Mouse (Mus musculus) liver, embryonic 15.5 days (tissue): ENCODE results near the gene Fermt1. TPM values are rescaled to one million over a fixed set of nuclear protein-coding genes. Genes with fewer than 3 reads are reported as not detected.

Experiments
- ATAC-seq: fragments of 200-750 bp; cut with Nextera tagmentation; 2 replicates; pipeline ENCODE4 v1.8.0; 2017; ENCODE audit warnings: moderate number of reproducible peaks, mild to moderate bottlenecking, moderate library complexity; ENCODE audit not compliant: insufficient read depth
- H3K27ac ChIP-seq: fragments of 300-500 bp; sonication (generic); replicated peaks from 2 replicates; pipeline ENCODE4 v1.5.1; 2015; ENCODE audit warnings: mild to moderate bottlenecking, inconsistent platforms
- H3K27me3 ChIP-seq: fragments of 300-500 bp; sonication (generic); 2 replicates; pipeline ENCODE4 v1.6.1; 2015; ENCODE audit warnings: mild to moderate bottlenecking, inconsistent platforms
- H3K36me3 ChIP-seq: fragments of 300-500 bp; sonication (generic); replicated peaks from 2 replicates; pipeline ENCODE4 v1.6.1; 2015; ENCODE audit warnings: moderate library complexity, mild to moderate bottlenecking, inconsistent platforms
- H3K4me1 ChIP-seq: fragments of 300-500 bp; sonication (generic); replicated peaks from 2 replicates; pipeline ENCODE4 v1.6.1; 2015; ENCODE audit warnings: inconsistent platforms
- H3K4me2 ChIP-seq: fragments of 300-500 bp; sonication (generic); 2 replicates; pipeline ENCODE4 v1.6.1; 2015; ENCODE audit warnings: moderate library complexity, mild to moderate bottlenecking, inconsistent platforms
- H3K4me3 ChIP-seq: fragments of 300-500 bp; sonication (generic); replicated peaks from 2 replicates; pipeline ENCODE4 v1.5.1; 2015; ENCODE audit warnings: mild to moderate bottlenecking, inconsistent platforms
- H3K9ac ChIP-seq: fragments of 300-500 bp; sonication (generic); 2 replicates; pipeline ENCODE4 v1.6.1; 2015; ENCODE audit warnings: moderate library complexity, mild to moderate bottlenecking, inconsistent platforms
- H3K9me3 ChIP-seq: fragments of 300-500 bp; sonication (generic); replicated peaks from 2 replicates; pipeline ENCODE4 v1.6.1; 2016; ENCODE audit warnings: inconsistent platforms
- WGBS: fragments of 180-500 bp; shearing (Covaris S2); methylation state at CpG from one replicate; pipeline ENCODE4 v1.1.7; 2015; ENCODE audit warnings: mixed read lengths; ENCODE audit not compliant: insufficient replicate concordance; 5-methylcytosine and 5-hydroxymethylcytosine counted together
- polyA plus RNA-seq: library from polyadenylated mRNA; unstranded; fragments of >200 nt; fragmentation: Nextera tagmentation; extraction: Ambion mirVana; gene quantifications from 2 replicates; pipeline ENCODE4 v1.2.1, GENCODE M21; 2015

The Fermt1 gene
- polyA plus RNA-seq, 1 experiment from 2014 or later, result not detected

DNA sequence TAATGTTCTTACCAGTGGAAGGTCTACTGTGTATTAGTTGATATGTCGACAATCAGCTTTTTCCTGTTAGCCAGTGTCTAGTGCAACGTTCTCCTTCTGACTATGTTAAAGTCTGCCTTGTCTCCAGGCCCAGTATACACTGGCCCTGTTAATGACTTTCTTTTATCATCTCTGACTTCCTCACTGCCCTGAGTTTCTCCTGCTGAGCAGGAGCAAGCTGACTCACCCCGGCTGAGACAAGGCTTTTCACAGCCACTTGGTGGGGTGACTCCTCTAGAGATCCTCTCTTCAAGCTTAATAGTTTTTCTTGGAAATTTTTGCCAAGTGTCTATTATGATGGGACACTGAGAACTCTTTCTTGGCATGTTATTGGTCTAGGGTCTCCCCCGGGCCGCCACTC lies 89.4 kb downstream of the Fermt1 start:
- H3K4me2 ChIP-seq, result no peak overlapping the region
- no peak overlapping the region for H3K9ac ChIP-seq
- no peaks in the 10 kb centered on the region for H3K9me3 ChIP-seq
- H3K4me1 ChIP-seq, result peaks cover 9% of the 10 kb centered on the region; the same call in 1 of the 2 replicates
- no peaks in the 10 kb centered on the region for H3K27me3 ChIP-seq
- H3K36me3 ChIP-seq, result 0 out of 2 replicates have a peak, but pooled peaks cover 4% of the 10 kb centered on the region
- ATAC-seq, result no peak
- H3K4me3 ChIP-seq, result no peak overlapping the region
- 55% methylated on average over 5 of the region's 5 CpGs for WGBS
- H3K27ac ChIP-seq, result no peak overlapping the region

Other genes with a start within 250 kb of the Fermt1 start
- gene Chgb, start 164.6 kb downstream of the Fermt1 start, polyA plus RNA-seq, result 0.14 and 0.18 TPM in 2 replicates
- 9.9 and 12.9 TPM in 2 replicates for gene Trmt6, start 129.9 kb downstream of the Fermt1 start, polyA plus RNA-seq
- gene Mcm8, start 129.8 kb downstream of the Fermt1 start, polyA plus RNA-seq, result 5.4 and 5.9 TPM in 2 replicates
- gene Crls1, start 99.2 kb downstream of the Fermt1 start, polyA plus RNA-seq, result 9.1 and 10.3 TPM in 2 replicates
- 0.94 and 1.0 TPM in 2 replicates for gene Lrrn4, start 65.0 kb downstream of the Fermt1 start, polyA plus RNA-seq